Mouse (Mus musculus): Measurements from ENCODE around the gene Gnptab.

Gnptab gene

GRCm38 (mm10) chr10:88377666-88378065, 1.3 kb upstream of the Gnptab start:
- no peak for DNase-seq (ENCODE audit: low read depth, low spot score)

GRCm38 (mm10) chr10:88380002-88380401, 1.1 kb downstream of the Gnptab start:
- no peak for DNase-seq (ENCODE audit: low read depth, low spot score)

- no peak for DNase-seq (ENCODE audit: low read depth, low spot score)
These were observed 1.6 kb downstream of the Gnptab start for GRCm38 (mm10) chr10:88380430-88381060.

- DNase-seq (ENCODE audit: low read depth, low spot score) = no peak
These were observed 2.4 kb downstream of the Gnptab start for GRCm38 (mm10) chr10:88381286-88381685.

- DNase-seq (ENCODE audit: low read depth, low spot score) = no peak
These were observed 3.1 kb downstream of the Gnptab start for GRCm38 (mm10) chr10:88382009-88382408.

GRCm38 (mm10) chr10:88383479-88383878, 4.5 kb downstream of the Gnptab start:
- DNase-seq (ENCODE audit: low read depth, low spot score) = no peak

- DNase-seq (ENCODE audit: low read depth, low spot score) = no peak
These were observed 5.1 kb downstream of the Gnptab start for GRCm38 (mm10) chr10:88384081-88384480.

GRCm38 (mm10) chr10:88385290-88385689, 6.4 kb downstream of the Gnptab start:
- DNase-seq (ENCODE audit: low read depth, low spot score) = no peak

- DNase-seq (ENCODE audit: low read depth, low spot score) = no peak
These were observed 6.8 kb downstream of the Gnptab start for GRCm38 (mm10) chr10:88385758-88386157.

GRCm38 (mm10) chr10:88386251-88386650, 7.3 kb downstream of the Gnptab start:
- no peak for DNase-seq (ENCODE audit: low read depth, low spot score)

- no peak for DNase-seq (ENCODE audit: low read depth, low spot score)
These were observed 10.6 kb downstream of the Gnptab start for GRCm38 (mm10) chr10:88389576-88389975.

GRCm38 (mm10) chr10:88390096-88390790, 11.3 kb downstream of the Gnptab start:
- no peak for DNase-seq (ENCODE audit: low read depth, low spot score)

- no peak for DNase-seq (ENCODE audit: low read depth, low spot score)
These were observed 12.6 kb downstream of the Gnptab start for GRCm38 (mm10) chr10:88391495-88391894.

GRCm38 (mm10) chr10:88392181-88392847, 13.4 kb downstream of the Gnptab start:
- no peak for DNase-seq (ENCODE audit: low read depth, low spot score)

- no peak for DNase-seq (ENCODE audit: low read depth, low spot score)
These were observed 19.8 kb downstream of the Gnptab start for GRCm38 (mm10) chr10:88398668-88399243.

- DNase-seq (ENCODE audit: low read depth, low spot score) = no peak
These were observed 20.3 kb downstream of the Gnptab start for GRCm38 (mm10) chr10:88399271-88399670.

GRCm38 (mm10) chr10:88403021-88403420, 24.1 kb downstream of the Gnptab start:
- no peak for DNase-seq (ENCODE audit: low read depth, low spot score)

- no peak for DNase-seq (ENCODE audit: low read depth, low spot score)
These were observed 25.3 kb downstream of the Gnptab start for GRCm38 (mm10) chr10:88404220-88404619.

- no peak for DNase-seq (ENCODE audit: low read depth, low spot score)
These were observed 26.9 kb downstream of the Gnptab start for GRCm38 (mm10) chr10:88405812-88406211.

GRCm38 (mm10) chr10:88407875-88408631, 29.1 kb downstream of the Gnptab start:
- DNase-seq (ENCODE audit: low read depth, low spot score) = no peak

GRCm38 (mm10) chr10:88409751-88410150, 30.8 kb downstream of the Gnptab start:
- no peak for DNase-seq (ENCODE audit: low read depth, low spot score)
